Mouse (Mus musculus) spleen, adult 18-20 months (tissue): Measurements from ENCODE around the gene Ddx50.

Experiments
- DNase-seq, 2 experiments: peaks; one replicate each; pipeline ENCODE4 v3.0.0; 2022; ENCODE audit warnings: mixed read lengths in 2 of 2

Ddx50 gene

DNA sequence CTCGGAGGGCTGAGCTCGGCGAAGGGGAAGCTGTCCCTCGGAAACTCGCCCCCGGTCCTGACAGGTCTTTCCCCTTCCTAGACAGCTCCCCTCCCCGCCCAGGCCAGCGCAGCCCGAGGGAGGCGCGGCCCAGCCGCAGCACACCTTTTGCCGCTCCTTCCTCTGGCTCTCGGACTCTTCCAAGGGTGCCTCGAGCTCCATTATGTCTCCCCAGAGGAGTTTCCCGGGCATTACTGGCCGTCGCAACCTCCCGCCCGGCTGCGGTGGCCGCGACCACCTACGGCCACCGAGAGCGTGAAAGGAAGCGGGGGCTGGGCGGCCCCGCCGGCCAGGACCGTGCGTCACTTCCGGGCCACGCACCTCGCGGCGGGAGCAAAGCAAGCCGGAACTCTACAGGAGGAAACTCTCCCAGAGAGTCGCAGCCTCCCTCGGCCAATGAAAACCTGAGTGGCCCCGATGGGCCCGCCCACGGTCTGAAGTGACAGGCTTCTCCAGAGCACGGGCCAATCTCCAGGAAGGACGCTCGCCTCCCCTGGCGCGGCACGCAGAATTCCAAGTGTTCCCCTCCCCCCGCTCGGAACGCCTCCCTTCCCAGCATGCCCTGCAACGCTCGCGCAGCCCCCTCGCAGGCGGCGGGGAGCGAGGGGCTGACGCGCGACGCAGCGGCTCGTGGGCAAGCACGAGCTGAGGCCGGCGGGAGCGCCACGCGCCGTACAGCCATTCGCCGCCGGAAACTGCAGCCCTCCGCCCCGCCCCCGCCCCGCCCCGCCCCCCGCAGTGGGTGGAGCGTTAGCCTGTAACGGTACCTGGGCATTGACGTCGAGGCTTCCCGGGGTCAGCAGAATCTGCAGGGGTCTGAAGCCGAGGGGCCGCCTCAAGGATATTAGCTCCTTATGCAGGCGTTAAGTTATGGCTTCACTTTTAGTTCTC, at the start of gene Ddx50:
Gene Ddx50, minus strand, starts transcription at position 338 of the 930 bp plus-strand sequence.
- DNase-seq, result peak; percentile 92 to 95

DNA sequence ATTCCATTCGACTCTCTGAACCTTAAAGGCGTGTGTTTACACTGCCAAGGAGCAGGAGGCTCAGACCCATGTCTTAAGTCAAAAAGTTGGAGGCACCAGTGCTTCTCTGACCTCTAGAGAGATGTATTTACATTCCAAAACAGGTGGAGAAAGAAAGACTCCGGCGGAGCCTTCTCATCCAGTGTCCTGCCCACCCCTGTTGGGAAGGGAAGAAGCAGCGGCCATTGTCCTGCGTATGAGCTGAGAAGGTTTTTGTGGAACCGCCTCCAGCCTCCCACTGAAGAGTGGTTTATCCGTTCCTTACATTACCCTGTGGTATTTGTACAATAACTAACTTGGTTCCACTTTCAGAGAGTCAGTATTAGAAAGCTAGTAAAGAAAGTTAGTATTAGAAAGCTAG, 41.8 kb upstream of the Ddx50 start:
- DNase-seq, result no peak

DNA sequence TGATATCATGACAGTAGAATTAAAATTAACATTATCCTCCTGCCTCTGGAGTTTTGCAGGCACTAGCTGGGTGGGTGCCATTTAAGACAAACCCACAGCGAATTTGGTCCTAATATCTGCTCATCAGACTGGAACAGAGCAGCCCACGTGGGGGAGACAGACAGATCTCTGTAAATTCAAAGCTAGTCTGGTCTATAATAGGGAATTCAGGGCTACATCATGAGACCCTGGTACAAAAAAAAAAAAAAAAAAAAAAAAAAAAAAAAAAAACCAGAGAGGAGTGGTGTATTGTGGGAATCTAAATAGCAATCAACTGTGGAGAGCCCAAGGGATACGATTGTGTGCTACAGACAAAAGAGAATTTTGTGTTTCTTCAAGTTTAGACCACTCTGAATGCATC, 41.2 kb upstream of the Ddx50 start:
- DNase-seq, result no peak

DNA sequence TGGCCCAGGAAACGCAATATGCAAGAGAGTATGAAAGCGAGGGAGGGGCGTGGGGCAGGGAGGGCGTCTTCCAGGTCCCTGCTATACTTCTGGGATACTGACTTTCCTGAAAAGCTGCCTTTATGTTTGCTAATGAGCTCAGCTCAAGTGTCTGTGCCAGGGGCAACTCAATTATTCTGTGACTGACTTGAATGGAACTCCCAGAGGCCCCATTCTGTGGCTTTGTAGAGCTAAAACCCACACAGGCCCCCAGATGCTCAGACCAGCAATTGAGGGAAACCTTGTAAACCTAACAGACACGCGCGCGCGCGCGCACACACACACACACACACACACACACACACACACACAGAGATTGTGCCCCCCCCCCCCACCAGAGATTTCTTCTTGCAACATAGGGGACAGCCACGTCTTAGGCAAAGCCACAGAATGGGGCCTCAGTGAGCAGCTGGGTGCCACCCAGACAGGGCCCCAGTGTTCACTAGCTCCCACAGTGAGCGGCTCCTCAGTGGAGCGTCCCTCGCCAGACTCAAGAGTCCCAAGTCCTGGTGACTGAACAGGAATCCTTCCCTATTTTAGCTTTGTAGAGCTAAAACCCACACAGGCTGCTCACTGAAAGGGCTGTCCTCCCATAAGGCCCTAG, 36.1 kb upstream of the Ddx50 start:
- no peak for DNase-seq

DNA sequence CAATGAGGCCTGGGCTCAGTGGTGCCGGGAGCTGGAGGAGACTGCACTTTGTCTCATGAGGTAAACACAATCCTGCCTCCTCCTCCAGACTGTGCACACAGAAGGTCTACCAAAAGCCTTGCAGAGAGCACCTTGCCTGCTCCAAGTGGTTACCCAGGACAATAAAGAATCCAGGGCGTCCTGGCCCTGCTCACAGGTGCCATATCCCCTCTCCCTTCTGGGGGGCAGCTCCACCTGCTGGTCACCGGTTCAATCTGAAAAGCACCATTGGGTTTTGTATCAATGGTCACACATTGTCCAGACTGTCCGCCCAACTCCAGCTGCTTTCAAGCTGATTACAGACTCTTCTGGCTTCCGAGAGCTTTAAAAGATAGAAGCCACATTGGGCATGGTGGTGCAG, 32.0 kb upstream of the Ddx50 start:
- peak in 1 of 2 experiments; percentile 28 for DNase-seq

DNA sequence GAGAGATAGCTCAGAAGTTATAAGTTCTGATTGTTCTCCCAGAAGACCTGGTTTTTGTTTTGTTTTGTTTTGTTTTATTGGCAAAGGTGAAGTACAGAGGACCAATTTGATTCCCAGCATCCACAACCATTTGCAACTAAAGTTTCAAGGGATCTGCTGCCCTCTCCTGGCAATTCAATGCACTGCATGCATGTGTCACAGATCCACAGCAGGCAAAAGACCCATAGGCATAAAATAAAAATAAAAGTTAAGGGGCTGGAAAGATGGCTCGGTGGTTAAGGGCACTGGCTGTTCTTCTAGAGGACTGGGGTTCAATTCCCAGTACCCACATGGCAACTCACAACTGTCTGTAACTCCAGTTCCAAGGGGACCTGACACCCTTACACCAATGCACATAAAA, 28.8 kb upstream of the Ddx50 start:
- DNase-seq, result no peak

DNA sequence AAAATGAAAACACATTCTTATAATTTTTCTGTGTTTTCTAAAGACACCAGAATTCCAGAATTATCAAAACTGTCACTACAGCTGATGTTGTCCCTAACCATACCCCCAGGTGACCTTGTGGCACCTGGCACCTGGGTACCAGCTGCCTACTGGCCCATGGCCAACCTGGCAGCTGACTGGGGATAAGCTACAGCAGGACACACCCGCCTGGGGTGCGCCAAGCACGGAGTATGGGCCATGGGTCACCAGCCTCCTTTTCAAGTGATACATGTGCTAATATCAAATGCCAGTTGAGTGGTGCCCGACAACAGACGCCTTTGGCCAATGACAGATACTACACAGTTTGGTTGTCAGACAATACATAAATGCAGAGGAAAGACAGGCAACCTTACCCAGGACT, 26.3 kb upstream of the Ddx50 start:
- no peak for DNase-seq

DNA sequence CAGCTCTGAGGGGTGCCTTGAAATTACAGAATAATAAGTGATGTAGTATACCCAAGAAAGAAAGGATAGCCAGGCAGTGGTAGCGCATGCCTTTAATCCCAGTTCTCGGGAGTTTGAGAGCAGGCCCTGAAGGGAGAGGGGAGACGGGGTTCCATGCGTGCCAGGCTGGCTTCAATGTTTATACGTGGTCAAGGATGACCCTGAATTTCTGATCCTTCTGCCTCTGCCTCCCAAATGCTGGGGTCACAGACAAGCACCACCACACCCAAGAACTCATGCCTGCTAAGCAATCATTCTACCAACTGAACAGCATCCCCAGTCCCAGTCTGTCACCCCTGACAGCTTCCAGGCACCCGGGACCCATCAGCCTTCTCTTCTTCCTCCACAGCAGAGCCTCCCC, 25.2 kb upstream of the Ddx50 start:
- DNase-seq, result no peak

DNA sequence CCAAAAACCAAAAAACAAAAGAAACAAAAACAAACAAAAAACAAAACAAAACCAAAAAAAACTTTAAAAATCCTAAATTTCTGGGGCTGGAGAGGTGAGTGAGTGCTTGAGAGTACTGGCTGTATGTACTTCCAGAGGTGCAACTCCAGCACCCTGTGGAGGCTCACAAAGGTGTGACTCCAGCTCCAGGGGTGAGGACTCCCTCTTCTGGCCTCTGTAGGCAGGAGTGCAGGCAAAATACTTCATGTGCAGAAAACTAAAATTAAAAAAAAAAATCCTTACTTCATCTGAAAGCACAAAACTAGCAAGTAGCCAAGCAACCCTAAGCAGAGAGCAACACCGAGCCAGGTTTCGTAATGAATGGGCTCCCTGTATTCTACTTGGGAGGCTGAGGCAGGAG, 21.3 kb upstream of the Ddx50 start:
- no peak for DNase-seq

DNA sequence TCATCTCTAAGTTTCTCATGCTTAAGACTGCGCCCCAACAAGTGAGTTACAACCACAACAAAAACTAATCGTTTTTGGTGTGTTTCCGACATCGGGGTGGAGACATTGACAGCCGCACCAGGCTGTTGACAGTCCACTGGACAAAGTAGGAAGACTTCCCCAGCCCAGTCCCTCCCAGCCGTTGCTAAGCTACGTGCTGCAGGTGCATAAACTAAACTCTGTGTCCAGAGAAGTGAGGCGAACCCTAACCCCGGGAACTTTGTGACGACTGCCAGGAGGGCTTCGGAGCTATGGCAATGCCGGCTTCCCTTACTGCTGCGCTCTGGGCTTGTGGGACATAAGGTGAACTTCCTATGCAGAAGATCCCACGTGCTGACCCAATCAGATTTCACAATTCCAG, 18.2 kb upstream of the Ddx50 start:
- DNase-seq, result no peak

DNA sequence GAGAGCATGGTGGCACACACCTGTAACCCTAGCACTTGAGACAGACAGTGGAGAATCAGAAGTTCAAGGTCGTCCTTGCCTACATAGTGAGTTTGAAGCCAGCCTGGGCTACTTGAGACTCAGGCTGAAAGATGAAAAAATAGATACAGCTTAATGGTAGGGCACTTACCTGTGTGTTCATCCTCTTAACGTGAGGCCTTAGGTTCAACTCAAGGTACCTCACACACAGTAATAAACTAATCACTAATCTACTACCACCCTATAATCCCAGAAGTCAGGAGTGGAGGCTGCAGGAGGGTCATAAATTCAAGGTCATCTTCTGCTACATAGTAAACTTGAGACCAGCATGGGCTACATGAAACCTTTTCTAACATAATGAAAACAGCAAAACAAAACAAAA, 17.4 kb upstream of the Ddx50 start:
- no peak for DNase-seq

DNA sequence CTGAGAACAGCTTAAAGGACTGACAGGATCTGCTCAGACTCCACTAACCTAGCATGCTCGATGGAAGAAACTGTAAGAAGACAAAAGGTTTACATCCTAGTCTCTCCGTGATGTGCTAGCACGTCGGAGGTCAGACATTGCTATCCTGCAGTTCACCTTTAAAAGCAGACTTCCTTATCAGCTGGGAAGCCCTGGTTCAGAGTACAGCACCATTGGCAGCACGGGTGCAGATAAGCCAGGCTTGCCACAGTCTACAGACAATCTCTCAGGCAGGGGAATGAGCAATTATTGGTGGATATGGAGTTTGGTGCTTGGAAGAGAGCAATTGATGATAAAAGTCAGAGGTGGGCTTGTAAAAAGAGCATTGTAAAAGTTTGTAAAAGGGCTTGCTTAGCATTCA, 17.0 kb upstream of the Ddx50 start:
- DNase-seq, result no peak

DNA sequence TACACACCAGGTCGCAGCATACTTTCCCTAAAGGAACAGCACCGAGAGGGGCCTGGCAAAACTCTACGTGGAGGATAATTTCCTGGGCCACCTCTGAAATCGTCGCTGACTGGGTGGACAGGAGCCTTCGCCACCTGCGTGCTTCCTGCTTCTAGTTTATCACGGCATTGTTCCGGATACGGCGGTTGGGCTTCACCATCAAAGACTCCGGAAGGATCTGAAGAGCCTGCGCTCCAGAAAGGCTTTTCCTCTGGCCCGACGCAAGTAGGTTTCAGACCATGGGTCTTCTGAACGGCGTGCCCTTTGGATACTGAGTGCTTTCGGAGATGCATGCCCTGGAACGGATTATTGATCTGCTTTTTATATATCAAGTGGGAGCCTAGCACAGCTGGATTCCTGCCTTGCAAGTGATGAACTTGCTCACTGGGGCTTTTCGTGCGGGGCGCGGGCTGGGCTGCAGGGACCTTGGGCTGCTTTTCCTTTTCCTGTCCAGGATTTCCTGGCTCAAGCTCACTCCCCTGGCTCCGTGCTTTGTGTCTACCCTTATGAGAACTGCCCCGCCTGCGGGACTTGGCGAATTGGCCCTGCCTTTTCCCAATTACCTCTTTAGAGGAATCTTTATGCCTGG, 14.1 kb upstream of the Ddx50 start:
- peak; percentile 27 to 45 for DNase-seq

DNA sequence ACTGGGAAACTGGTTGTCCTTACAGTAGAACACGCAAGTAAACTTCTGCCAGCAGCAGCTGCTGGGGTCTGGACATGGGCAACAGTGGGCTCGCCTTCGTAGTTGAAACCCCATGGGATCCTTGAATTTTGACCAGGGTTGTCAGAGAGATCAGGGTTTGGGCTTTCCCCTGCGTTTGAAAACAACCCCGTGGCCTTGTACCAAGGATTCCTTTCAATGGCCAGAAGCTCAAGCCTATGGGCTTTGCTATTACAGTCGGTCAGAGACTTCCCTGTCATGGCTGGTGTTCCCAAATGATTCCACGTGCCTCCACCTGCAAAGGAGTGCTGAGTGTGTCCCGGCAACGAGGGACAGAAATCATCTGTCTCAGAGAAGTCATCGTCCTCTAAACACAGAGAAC, 13.2 kb upstream of the Ddx50 start:
- no peak for DNase-seq

DNA sequence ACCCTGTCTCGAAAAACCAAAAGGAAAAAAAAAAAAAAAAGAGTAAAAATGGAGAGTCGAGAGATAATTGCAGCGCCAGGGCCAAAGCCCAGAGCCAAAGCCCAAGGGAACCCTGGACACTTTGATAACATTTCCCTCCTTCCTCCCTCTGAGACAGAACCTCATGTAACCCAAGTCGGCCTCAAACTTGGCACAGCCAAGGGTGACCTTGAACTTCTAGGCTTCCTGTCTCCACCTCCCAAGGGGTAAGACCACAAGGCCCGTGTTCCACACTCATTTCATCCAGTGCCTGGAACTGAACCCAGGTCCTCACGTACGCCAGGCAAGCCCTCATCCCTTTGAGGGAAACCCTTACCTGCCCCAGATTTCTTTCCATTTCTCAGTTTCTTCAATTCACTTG, 5.7 kb upstream of the Ddx50 start:
- DNase-seq, result no peak

DNA sequence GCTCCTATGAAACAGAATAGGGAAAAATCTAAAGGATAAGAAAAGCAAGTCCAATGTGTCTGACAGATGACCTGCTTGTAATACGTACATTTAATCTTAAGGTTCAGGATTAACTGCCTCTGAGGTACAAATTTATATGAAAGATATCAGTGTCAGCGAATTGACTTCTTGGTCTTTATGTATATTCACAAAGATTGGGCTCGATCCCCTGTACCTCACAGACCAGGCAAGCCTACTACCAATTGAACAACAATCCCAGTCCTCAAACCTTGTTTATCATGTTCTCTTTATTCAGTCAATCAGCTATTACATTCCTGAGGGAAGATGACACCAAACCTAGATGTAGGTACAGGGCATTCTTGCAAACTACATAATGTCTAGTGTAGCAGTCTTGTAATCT, 943 bp upstream of the Ddx50 start:
- DNase-seq, result no peak

DNA sequence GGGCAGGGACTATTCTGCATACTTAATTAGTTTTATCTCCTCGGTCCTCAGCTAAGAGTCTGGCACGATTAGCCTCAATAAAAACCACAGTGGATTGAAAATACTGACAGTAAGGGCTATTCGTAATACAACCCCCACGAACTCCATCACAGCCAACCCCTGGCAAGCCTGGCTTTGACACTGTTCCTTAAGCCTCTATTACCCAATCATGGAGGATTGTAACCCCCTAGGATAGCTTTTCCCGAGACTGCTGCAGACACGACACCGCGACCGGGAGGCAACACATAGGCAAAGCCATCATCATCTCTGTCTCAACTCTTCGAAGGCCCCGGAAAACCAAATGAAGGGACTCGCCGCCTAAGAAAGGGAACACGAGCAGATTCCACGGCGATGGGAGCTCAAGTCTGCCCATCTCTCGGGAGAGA, 648 bp downstream of the Ddx50 start:
- DNase-seq, result no peak

DNA sequence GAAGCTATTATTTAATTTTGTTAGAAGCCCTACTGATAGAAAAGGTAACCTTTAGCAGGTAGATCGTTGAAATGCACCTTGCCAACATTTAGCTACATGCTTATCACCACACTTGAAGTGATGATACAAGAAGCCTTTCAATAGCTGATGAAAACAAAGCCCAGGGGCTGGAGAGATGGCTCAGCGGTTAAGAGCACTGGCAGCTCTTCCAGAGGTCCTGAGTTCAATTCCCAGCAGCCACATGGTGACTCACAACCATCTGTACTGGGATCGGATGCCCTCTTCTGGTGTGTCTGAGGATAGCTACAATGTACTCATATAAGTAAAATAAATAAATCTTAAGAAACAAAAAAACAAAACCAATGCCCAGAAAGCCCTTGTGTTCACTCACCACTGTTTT, 46.9 kb downstream of the Ddx50 start:
- DNase-seq, result no peak

DNA sequence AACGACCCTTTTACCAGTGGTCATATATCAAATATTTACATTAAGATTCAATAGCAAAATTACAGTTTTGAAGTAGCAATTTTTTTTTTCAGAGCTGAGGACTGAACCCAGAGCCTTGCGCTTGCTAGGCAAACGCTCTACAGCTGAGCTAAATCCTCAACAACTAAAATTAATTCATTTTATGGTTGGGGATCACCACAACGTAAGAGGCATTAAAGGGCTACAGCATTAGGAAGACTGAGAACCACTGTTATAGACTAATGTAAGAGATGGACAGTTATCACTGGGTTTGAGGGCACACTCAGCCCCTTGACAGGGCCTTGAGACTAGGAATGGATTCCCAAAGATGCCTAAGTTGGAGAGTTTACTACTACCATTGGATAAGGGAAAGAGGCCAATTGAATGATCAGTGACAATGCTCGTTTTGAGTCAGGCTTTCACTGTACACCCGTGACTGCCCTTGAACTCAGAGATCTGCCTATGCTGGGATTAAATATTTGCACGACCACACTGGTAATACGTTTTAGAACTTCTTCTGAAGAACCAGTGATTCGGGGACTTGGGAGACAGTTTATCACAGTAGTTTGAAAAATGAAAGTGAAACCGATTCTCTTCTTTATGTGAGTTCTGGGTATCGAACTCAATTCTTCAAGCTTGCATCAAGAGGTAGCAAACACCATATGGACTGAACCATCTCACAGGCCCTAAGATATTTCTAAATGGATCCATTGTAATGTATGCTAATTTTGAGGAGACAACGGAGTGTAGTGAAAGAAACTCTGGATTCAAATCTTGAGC, 47.6 kb downstream of the Ddx50 start:
- DNase-seq, result no peak

DNA sequence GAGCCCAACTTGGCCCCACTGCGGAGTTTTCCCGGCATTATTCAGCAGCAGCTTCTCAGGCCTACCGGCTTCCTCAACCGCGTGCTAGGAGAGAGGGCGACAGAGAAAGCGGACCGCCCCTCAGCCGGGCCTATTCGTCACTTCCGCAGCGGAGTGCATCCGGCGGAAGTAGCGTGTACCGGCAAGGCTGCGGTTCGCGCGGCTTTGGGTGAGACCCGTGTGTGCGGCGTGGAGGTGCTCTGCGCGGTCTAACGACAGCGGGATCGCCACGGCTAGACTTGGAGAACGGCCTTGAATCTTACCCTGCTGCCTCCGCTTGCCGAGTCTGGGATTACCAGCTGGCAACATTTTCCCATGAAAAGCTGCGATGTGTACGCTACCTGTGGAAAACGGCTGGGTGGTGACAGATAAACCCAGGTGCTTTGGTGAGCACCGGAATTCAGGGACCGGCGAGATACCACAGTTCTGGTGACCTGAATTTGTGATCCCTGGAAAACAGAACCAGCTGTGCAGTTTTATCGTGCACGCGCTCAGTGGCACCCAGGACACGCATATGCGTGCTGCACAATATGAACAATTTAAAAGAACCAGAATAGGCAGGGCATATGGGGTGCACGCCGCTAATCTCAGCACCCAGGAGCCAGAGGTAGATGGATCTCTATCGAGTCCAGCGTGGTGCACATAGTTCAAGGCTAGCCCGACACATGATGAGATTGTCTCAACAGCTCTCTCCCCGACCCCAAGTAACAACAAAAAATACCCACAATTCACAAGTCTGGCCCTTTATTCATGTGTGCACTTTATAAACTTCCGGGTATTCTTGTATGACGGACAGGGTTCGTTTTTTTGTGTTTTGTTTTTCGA, 48.6 kb downstream of the Ddx50 start, which contains the start of gene Ddx21:
Gene Ddx21, minus strand, starts transcription at position 105 of the 864 bp plus-strand sequence.
- DNase-seq, result peak; percentile 79 to 88

DNA sequence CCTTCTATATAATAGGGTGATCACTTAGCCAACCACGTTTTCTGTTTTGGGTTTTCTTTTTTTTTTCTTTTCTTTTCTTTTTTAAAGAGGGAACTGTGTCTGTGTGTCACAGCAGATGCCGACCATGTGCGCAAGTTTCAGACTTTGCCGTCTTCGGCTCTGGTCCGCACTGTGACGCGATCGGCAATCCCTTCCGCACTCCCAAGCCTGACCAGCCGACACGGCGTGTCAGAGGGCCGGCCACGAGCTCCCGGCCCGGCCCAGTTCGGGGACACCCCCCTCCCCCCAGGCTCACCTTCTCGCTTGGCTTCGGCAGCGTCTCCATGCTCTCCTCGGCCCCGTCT, 49.2 kb downstream of the Ddx50 start:
- DNase-seq, result no peak
